In the genomic region with DNA sequence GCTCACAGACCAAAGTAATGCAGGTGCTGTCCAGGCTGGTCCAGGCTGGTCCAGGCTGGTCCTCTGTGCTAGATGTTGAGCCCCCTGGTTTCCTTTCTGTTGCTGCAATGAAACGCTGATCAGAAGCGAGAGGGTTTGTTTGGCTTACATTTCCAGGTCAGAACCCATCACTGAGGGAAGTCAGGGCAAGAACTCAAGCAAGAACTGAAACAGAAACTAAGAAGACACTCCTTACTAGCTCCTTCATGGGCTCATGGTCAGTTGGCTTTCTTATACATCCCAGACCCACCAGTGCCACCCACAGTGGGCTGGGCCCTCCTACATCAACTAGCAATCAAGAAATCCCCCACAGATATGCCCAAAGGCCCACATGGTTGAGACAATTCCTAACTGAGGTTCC, we compare ENCODE assay signal across 31 mouse cellular contexts. TPM values are rescaled to one million over a fixed set of nuclear protein-coding genes. Genes with fewer than 3 reads are reported as not detected.
"Had no signal": no experiment of that assay in that cellular context is flagged by ENCODE, and none has a peak within 500 bp of the region (broad histone marks: within the 10 kb centered on the region; RNA-seq: fewer than 3 reads in every experiment).

No protein-coding gene starts in this region.

- ATAC-seq: hindbrain, embryonic 16.5 days; intestine, postnatal 0 days had no signal

- H3K4me2 ChIP-seq: heart, embryonic 12.5 days; hindbrain, embryonic 12.5 days; hindbrain, embryonic 14.5 days; limb, embryonic 12.5 days; liver, embryonic 11.5 days; liver, embryonic 13.5 days had no signal

- H3K9me3 ChIP-seq: heart, embryonic 10.5 days; heart, embryonic 12.5 days; hindbrain, embryonic 10.5 days; hindbrain, embryonic 12.5 days; limb, embryonic 10.5 days; liver, embryonic 13.5 days had no signal

- H3K4me3 ChIP-seq: heart, adult 2 months; heart, embryonic 10.5 days; heart, embryonic 12.5 days; hindbrain, embryonic 10.5 days; hindbrain, embryonic 12.5 days; layer of hippocampus, adult 2 months; left cerebral cortex, adult 2 months; limb, embryonic 10.5 days; limb, embryonic 12.5 days; liver, embryonic 13.5 days had no signal

- H3K27ac ChIP-seq: heart, adult 2 months; heart, embryonic 10.5 days; hindbrain, embryonic 10.5 days; hindbrain, embryonic 12.5 days; hindbrain, embryonic 14.5 days; left cerebral cortex, adult 2 months; limb, embryonic 10.5 days; limb, embryonic 12.5 days; liver, embryonic 13.5 days had no signal

- H3K4me1 ChIP-seq: heart, embryonic 10.5 days; heart, embryonic 12.5 days; liver, embryonic 13.5 days had no signal

- H3K9ac ChIP-seq: heart, embryonic 12.5 days; hindbrain, embryonic 12.5 days; hindbrain, embryonic 14.5 days; limb, embryonic 12.5 days; liver, embryonic 13.5 days had no signal

- DNase-seq: gastrocnemius, postnatal 14 days; gastrocnemius, postnatal 36 days; heart, adult 2 months; heart, postnatal 10 days; heart, postnatal 4 days; kidney, adult 18-20 months; kidney, adult 8-10 months; kidney, postnatal 10 days; kidney, postnatal 4 days; liver; liver, embryonic 13.5 days had no signal

- H3K36me3 ChIP-seq: heart, embryonic 10.5 days; heart, embryonic 12.5 days; hindbrain, embryonic 10.5 days; hindbrain, embryonic 12.5 days; limb, embryonic 10.5 days; limb, embryonic 12.5 days; liver, embryonic 13.5 days had no signal

RNA-seq across cellular contexts. Expression of a gene that starts 15.5 kb away (rescaled TPM):
- total RNA-seq: gastrocnemius, adult 18-20 months; gastrocnemius, adult 8-10 months; gastrocnemius, postnatal 14 days; gastrocnemius, postnatal 36 days; heart, adult 2 months; heart, postnatal 10 days; heart, postnatal 25 days; heart, postnatal 4 days had no signal
- polyA plus RNA-seq: heart, embryonic 14.5 days; heart, embryonic 16.5 days; intestine, embryonic 14.5 days; intestine, postnatal 0 days; kidney, embryonic 14.5 days; kidney, embryonic 16.5 days; liver, embryonic 11.5 days; liver, embryonic 13.5 days had no signal
